Mouse (Mus musculus) testis, adult 2 months (tissue): ENCODE results near the gene Tenm4. TPM values are rescaled to one million over a fixed set of nuclear protein-coding genes. Genes with fewer than 3 reads are reported as not detected.

Experiments used
- H3K27ac ChIP-seq: fragments of 200-500 bp; 2 replicates; pipeline ENCODE4 v1.5.1; 2012; ENCODE audit warnings: low read depth, low read length; ENCODE audit not compliant: control insufficient read depth, insufficient read depth
- H3K27me3 ChIP-seq: fragments of 200-500 bp; 2 replicates; pipeline ENCODE4 v1.6.1; 2012; ENCODE audit warnings: mild to moderate bottlenecking, low read length, moderate library complexity; ENCODE audit not compliant: control insufficient read depth, insufficient read depth
- H3K36me3 ChIP-seq: fragments of 200-500 bp; 2 replicates; pipeline ENCODE4 v1.6.1; 2012; ENCODE audit warnings: mild to moderate bottlenecking, low read length; ENCODE audit not compliant: control insufficient read depth, insufficient read depth
- H3K4me1 ChIP-seq: fragments of 200-500 bp; 2 replicates; pipeline ENCODE4 v1.6.1; 2012; ENCODE audit warnings: low read length; ENCODE audit not compliant: control insufficient read depth, insufficient read depth
- H3K4me3 ChIP-seq: fragments of 200-500 bp; 2 replicates; pipeline ENCODE4 v1.5.1; 2012; ENCODE audit warnings: low read depth, mild to moderate bottlenecking, low read length, moderate library complexity, mixed read lengths; ENCODE audit not compliant: control insufficient read depth
- CTCF ChIP-seq: fragments of 200-500 bp; IDR thresholded peaks from 2 replicates; pipeline ENCODE4 v1.5.1; 2012; ENCODE audit warnings: low read depth, mild to moderate bottlenecking, inconsistent platforms, low read length, moderate library complexity; ENCODE audit not compliant: control insufficient read depth, insufficient read depth, insufficient replicate concordance
- POLR2A ChIP-seq: fragments of 200-500 bp; IDR thresholded peaks from 2 replicates; pipeline ENCODE4 v1.6.1; 2012; ENCODE audit warnings: low read depth, mild to moderate bottlenecking, inconsistent platforms, low read length, moderate library complexity; ENCODE audit not compliant: control insufficient read depth
- polyA plus RNA-seq: library from polyadenylated mRNA; depleted of rRNA; stranded (reverse); fragments of >200 nt; gene quantifications from 2 replicates; pipeline ENCODE4 v1.2.3, GENCODE M21; 2012

Gene Tenm4
- polyA plus RNA-seq, 1 experiment: 2.3 TPM

GRCm38 (mm10) chr7:96708071-96708470, 537.0 kb downstream of the Tenm4 start:
- TF ChIP-seq CTCF: no peak
- no peak for TF ChIP-seq POLR2A
- no peaks in the 10 kb centered on the region for H3K27me3 ChIP-seq
- no peak overlapping the region for H3K4me3 ChIP-seq
- no peaks in the 10 kb centered on the region for H3K4me1 ChIP-seq
- no peak overlapping the region for H3K27ac ChIP-seq
- H3K36me3 ChIP-seq: no peaks in the 10 kb centered on the region

- H3K36me3 ChIP-seq: no peaks in the 10 kb centered on the region
- TF ChIP-seq CTCF (no peak), POLR2A (no peak)
- H3K4me1 ChIP-seq: no peaks in the 10 kb centered on the region
- H3K27me3 ChIP-seq: no peaks in the 10 kb centered on the region
- H3K4me3 ChIP-seq: no peak overlapping the region
- H3K27ac ChIP-seq: no peak overlapping the region
Observed at GRCm38 (mm10) chr7:96708561-96708960, 537.5 kb downstream of the Tenm4 start.

GRCm38 (mm10) chr7:96708968-96709367, 537.9 kb downstream of the Tenm4 start:
- H3K36me3 ChIP-seq: no peaks in the 10 kb centered on the region
- H3K27ac ChIP-seq: no peak overlapping the region
- H3K4me1 ChIP-seq: no peaks in the 10 kb centered on the region
- H3K27me3 ChIP-seq: no peaks in the 10 kb centered on the region
- no peak overlapping the region for H3K4me3 ChIP-seq
- TF ChIP-seq CTCF (no peak), POLR2A (no peak)

- TF ChIP-seq CTCF: no peak
- no peak for TF ChIP-seq POLR2A
- H3K36me3 ChIP-seq: no peaks in the 10 kb centered on the region
Observed at GRCm38 (mm10) chr7:96709891-96710290, 538.8 kb downstream of the Tenm4 start.

GRCm38 (mm10) chr7:96710658-96711071, 539.6 kb downstream of the Tenm4 start:
- TF ChIP-seq POLR2A (no peak), CTCF (no peak)
- Histone ChIP-seq H3K27ac (no peak overlapping the region), H3K27me3 (no peaks in the 10 kb centered on the region), H3K4me3 (no peak overlapping the region), H3K4me1 (no peaks in the 10 kb centered on the region), H3K36me3 (no peaks in the 10 kb centered on the region)

More at GRCm38 (mm10) chr7:96709891-96710290, 538.8 kb downstream of the Tenm4 start:
- Histone ChIP-seq H3K4me1 (no peaks in the 10 kb centered on the region), H3K27me3 (no peaks in the 10 kb centered on the region), H3K27ac (no peak overlapping the region), H3K4me3 (no peak overlapping the region)

GRCm38 (mm10) chr7:96712876-96713275, 541.8 kb downstream of the Tenm4 start:
- TF ChIP-seq POLR2A (no peak), CTCF (no peak)
- no peak overlapping the region for H3K27ac ChIP-seq
- no peaks in the 10 kb centered on the region for H3K4me1 ChIP-seq
- no peaks in the 10 kb centered on the region for H3K27me3 ChIP-seq
- H3K4me3 ChIP-seq: no peak overlapping the region
- H3K36me3 ChIP-seq: no peaks in the 10 kb centered on the region

- Histone ChIP-seq H3K27ac (no peak overlapping the region), H3K36me3 (no peaks in the 10 kb centered on the region), H3K27me3 (no peaks in the 10 kb centered on the region), H3K4me1 (no peaks in the 10 kb centered on the region), H3K4me3 (no peak overlapping the region)
- no peak for TF ChIP-seq CTCF
- TF ChIP-seq POLR2A: no peak
Observed at GRCm38 (mm10) chr7:96716911-96717310, 545.9 kb downstream of the Tenm4 start.
